Mouse (Mus musculus): ENCODE results near the gene Erich2.

DNA sequence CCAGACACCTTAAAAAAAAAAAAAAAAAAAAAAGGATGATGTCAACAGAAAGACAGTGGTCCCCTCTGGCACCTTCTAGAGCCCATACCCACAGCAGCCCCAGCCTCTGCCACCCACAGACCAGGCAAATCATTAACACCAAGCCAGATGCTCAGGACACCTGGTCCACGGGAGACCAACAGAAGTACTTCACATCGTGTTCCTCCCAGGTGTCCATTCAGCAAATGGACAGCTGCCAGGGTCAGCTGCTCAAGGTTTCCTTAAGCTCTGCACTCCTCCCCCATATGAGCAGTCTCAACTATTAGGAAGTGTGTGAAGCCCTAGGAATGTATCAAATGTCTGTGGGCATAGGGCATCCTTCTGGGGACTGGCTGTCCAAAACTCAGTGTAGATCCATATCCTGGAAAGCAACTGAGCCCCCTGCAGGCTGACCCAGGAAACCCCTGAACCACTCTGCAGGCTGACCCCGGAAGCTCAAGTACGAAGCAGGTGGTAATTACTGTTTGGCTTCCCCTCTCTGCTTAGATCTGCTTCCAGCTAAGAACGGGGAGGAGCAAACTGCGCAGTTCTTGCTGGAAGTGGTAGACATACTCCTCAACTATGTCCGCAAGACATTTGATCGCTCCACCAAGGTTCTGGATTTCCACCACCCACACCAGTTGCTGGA, 65.1 kb downstream of the Erich2 start:
- no peak for TF ChIP-seq CTCF (IDR thresholded peaks at IDR 0.05; ENCODE audit: borderline replicate concordance, control insufficient read depth, extremely low read depth, insufficient read depth, low read length, poor library complexity)
- TF ChIP-seq POLR2A (IDR thresholded peaks at IDR 0.05; ENCODE audit: control insufficient read depth, extremely low read depth, insufficient read depth, low read length, poor library complexity), result no peak

All from thymus, adult 2 months (tissue).